Mouse (Mus musculus): ENCODE data around the gene Gm20403. TPM values are rescaled to one million over a fixed set of nuclear protein-coding genes. Genes with fewer than 3 reads are reported as not detected.
"Not testable (repeated sequence)": the region's sequence is repeated elsewhere in the genome, so short reads cannot be mapped to it uniquely, and the experiment has no call there.

Gene Gm20403
- not detected for total RNA-seq (2018; cell fraction: chromatin; rRNA removed)
- not detected for total RNA-seq (2018; cell fraction: cytosol; rRNA removed)
- not detected for total RNA-seq (2018; cell fraction: nucleus; rRNA removed)
- polyA plus RNA-seq (2018) = not detected in 3 replicates

DNA sequence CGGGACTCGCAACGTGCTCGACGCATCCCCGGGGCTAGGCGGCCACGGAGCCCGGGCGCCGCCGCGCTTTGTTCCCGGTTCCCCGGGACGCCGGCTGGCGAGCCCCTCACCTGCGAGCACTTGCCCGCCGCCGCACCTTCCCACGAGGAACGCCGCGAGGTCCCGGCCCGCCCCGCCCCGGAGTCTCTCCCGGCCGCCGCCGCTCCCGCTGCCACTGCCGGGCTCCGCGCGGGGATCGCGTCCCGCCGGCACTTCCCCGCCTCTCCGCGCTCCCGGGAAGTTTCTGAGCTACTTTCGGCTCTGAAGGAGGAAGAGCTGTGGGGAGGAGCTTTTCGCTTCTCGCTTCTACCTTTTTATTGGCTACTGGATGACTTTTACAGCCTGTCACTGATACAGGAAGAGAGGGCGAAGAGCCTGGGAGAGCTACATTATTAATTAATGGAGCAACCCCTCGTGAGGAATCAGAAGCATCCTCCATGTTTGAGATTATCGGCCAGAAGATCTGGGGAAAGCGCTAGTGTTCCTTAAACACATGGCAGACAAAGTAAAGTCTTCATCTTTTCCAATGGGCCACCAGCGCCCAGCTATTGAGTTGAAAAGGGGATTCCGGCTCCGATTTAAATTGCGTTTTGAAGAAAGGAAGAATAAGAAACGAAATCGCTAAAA is at the start of gene Gm20403:
Gene Gm20403 (minus strand): TSS at position 478 of the 666 bp plus-strand sequence.
- peak within 1 kb of the TSS; percentile 60 for H3K4me3 ChIP-seq (ENCODE audit: inconsistent target)
- under 1% methylated on average over 48 of the region's 60 CpGs for WGBS (ENCODE audit: missing documents)
- no peaks in the 10 kb centered on the region for H3K36me3 ChIP-seq (ENCODE audit: inconsistent target)
- H3K27ac ChIP-seq = peak within 1 kb of the TSS; percentile 78
- peaks cover 37% of the 10 kb centered on the region for H3K79me2 ChIP-seq (ENCODE audit: inconsistent target)

DNA sequence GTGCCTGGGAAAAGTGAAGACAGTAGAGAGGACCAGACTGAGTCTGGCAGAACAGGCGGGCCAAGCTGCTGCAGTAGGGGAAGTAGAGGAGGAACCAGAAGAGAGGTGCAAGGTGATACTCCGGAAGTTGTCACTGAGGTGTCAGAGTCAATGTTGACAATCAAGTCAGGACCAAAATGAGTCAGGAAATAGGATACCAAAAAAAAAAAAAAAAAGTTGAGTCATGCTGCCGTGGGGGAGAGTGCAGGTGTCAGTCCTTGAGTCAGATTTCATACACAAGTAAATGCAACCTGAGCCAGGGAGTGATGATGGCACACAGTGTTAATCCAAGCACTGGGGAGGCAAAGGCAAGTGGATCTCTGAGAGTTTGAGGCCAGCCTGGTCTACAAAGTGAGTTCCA is 40.8 kb upstream of the Gm20403 start:
- no peak overlapping the region for H3K4me3 ChIP-seq (ENCODE audit: inconsistent target)
- H3K36me3 ChIP-seq (ENCODE audit: inconsistent target) = no peaks in the 10 kb centered on the region
- H3K79me2 ChIP-seq (ENCODE audit: inconsistent target) = no peaks in the 10 kb centered on the region
- 21% methylated on average over 3 of the region's 3 CpGs for WGBS (ENCODE audit: missing documents)
- H3K27ac ChIP-seq = no peak overlapping the region

DNA sequence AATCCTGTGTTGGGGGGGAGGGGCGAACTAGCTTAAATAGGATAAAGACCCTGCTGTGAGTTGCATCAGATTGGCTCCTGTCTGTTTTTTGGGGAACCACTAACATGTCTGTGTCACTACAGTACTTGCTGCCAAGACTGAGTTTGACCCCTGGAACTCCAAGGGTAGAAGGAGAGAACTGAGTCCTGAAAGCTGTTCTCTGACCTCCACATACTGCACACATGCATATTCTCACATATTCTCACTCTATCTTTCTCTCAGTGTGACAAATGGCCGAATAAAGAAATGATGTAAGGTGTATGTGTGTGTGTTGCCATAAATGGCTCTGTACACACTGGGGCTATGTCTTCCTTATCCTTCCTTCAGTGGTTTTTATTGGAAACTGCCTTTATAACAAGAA is 37.0 kb upstream of the Gm20403 start:
- H3K27ac ChIP-seq = no peak overlapping the region
- H3K79me2 ChIP-seq (ENCODE audit: inconsistent target) = no peaks in the 10 kb centered on the region
- H3K4me3 ChIP-seq (ENCODE audit: inconsistent target) = no peak overlapping the region
- WGBS (ENCODE audit: missing documents) = 89% methylated on average over 2 of the region's 2 CpGs
- no peaks in the 10 kb centered on the region for H3K36me3 ChIP-seq (ENCODE audit: inconsistent target)

DNA sequence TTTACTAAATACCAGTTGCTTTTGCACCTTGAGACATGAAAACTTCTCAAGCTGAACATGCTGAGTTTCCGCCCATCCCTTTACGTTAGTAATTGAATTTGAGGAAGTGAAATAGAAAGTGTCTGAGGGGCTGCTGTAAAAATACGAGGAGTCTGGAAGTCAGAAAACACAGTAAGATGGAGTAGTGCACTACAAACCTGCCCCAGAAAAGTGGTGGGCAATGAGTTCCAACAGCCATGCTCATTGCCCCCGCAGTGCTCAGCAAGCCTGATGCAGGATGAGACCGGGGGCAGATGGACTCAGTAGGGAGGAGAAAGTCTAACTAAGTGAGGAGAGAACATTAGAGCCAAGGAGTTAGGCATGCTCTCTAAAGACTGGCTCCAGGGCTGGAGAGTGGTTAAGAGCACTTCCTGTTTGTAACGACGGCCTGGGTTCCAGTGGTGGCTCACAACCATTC is 33.1 kb upstream of the Gm20403 start:
- Histone ChIP-seq H3K27ac (peak overlapping the region; percentile 90), H3K79me2 (ENCODE audit: inconsistent target) (no peaks in the 10 kb centered on the region), H3K36me3 (ENCODE audit: inconsistent target) (no peaks in the 10 kb centered on the region), H3K4me3 (ENCODE audit: inconsistent target) (0 out of 2 replicates have a peak overlapping the region, but pooled peaks have one; percentile 7)
- 12% methylated on average over 7 of the region's 7 CpGs for WGBS (ENCODE audit: missing documents)

DNA sequence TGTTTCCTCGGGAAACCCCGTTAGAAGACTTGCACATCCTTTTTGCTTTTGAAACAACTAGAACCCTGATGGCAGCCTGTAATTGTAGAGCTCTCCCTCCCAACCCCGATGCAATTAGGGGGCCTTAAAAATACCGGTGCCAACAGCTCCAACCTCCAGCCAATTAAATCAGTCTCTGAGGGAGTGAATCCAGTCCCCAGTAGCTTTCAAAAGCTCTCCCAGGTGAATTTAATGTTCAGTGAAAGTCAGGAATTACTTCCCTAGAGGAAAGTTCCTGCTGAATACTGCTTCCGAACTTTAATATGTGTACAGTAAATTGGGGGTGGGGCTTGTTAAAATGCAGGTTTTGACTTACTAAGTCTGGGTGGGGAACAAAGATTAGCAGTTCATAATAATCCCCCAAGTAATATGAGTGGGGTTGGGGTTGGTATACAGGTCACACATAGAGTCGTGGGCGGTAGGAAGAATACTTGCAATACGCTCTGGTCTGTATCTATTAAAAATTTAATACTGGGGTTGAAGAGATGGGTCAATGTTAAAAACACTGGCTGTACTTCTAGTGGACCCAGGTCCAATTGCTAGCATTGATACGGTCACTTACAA is 30.9 kb upstream of the Gm20403 start:
- H3K79me2 ChIP-seq (ENCODE audit: inconsistent target) = no peaks in the 10 kb centered on the region
- no peak overlapping the region for H3K4me3 ChIP-seq (ENCODE audit: inconsistent target)
- H3K36me3 ChIP-seq (ENCODE audit: inconsistent target) = no peaks in the 10 kb centered on the region
- WGBS (ENCODE audit: missing documents) = 66% methylated on average over 9 of the region's 9 CpGs
- H3K27ac ChIP-seq = no peak overlapping the region

DNA sequence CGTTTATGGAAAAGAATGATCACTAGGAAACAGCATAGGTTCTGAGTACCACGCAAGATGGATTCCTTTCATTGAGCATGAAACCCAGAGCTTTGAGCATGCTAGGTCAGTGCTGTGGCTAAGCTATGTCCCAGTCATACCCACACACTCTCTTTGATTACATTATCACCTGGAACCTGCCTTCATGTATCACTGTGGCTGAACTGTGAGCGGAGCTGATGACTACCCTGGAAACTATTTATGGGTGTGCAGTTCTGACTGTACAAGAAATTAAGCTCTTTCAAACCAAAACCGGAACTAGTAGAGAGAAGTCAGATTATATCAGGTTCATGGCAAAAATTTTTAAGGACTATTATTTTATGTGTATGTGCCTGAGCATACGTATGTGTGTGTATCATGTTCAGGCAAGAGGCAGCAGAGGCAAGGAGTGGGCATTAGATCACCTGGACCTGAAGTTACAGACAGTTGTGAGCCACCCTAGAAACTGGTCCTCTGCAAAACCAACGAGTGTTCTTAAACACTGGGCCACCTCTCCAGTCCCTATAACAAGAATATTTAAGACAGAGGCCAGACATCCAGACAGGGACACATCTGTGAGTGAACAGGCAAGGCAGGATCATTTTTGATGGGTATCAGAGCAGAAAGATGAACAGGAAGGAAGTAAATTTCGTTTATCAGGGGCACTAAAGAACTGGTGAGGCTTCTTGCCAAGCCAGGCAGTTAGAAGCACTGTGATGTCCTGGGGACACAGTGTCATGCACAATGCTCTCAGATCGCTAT is 30.2 kb upstream of the Gm20403 start:
- no peak overlapping the region for H3K27ac ChIP-seq
- 35% methylated on average over 8 of the region's 8 CpGs for WGBS (ENCODE audit: missing documents)
- H3K36me3 ChIP-seq (ENCODE audit: inconsistent target) = no peaks in the 10 kb centered on the region
- H3K79me2 ChIP-seq (ENCODE audit: inconsistent target) = no peaks in the 10 kb centered on the region
- no peak overlapping the region for H3K4me3 ChIP-seq (ENCODE audit: inconsistent target)

DNA sequence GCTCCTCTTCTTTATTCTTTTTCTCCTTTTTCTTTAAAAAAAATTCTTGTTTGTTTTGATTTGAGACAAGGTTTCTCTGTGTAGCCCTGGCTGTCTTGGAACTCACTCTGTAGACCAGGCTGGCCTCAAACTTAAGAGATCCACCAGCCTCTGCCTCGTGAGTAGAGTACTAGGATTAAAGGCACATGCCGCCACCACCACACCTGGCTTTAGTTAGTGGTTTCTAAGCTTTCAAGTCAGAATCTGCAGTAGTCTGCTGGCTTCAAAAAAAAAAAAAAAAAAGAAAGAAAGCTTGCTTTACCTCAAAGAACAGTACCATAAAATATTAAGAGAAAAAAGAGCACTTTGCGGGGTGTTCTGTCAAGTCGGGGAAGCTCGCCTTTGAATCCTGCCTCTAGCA is 29.1 kb upstream of the Gm20403 start:
- WGBS (ENCODE audit: missing documents) = 92% methylated on average over 5 of the region's 5 CpGs
- H3K79me2 ChIP-seq (ENCODE audit: inconsistent target) = no peaks in the 10 kb centered on the region
- H3K27ac ChIP-seq = no peak overlapping the region
- H3K4me3 ChIP-seq (ENCODE audit: inconsistent target) = no peak overlapping the region
- H3K36me3 ChIP-seq (ENCODE audit: inconsistent target) = no peaks in the 10 kb centered on the region

DNA sequence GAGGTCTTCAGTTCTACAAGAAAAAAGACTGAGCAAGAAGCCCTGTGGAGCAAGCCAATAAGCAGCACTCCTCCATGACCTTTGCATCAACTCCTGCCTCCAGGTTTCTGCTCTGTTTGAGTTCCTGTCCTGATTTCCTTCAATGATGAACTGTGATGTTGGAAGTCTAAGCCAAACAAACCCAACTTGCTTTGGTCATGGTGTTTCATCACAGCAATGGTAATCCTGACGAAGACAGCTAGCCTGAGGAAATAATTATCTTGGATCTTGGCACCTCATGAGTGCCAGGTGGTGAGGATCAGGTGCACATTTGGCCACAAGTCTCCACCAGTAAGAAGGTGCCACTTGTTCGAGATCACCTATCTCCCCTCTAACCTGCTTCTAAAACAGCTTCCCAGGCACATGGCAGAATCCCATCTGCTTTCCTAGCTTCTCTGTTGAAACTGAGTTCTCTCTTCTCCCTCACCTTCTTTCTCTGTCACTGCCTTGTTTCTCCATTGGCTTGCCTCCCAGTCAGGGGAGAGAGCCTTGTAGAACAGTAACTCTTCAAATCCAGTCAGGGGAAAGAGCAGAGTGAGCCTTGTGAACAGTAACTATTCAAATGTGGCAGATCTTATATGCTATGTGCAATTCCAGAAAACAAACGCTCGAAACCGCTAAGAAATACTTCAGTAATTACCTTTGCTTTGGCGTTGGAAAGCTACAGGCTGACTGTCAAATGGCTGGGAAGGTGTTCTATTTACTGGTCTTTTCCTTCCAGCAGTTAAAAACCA is 27.5 kb upstream of the Gm20403 start, which contains the start of gene Baz1a:
Gene Baz1a (minus strand): TSS at position 723 of the 773 bp plus-strand sequence.
- WGBS (ENCODE audit: missing documents) = 93% methylated on average over 6 of the region's 6 CpGs
- Histone ChIP-seq H3K36me3 (ENCODE audit: inconsistent target) (no peaks in the 10 kb centered on the region), H3K79me2 (ENCODE audit: inconsistent target) (no peaks in the 10 kb centered on the region), H3K27ac (no peak within 1 kb of the TSS), H3K4me3 (ENCODE audit: inconsistent target) (no peak within 1 kb of the TSS)

DNA sequence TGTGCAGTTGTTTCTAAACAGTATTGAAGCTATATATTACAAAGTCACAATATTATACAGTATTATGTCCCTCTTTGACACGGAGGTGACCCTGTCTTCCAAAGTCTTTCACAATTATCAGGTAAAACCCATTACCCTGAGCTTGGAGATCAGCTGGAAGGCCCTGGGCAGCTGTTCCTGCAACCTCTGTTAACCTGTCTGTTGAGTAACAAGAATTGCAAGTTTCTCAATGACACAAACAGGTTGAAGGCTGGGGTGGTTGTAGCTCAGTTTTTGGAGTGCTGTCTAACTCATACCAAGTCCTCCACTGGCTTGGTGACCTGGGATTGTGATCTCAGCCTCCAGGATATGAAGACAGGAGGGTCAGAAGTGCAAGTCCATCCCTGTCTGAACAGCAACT is 26.7 kb upstream of the Gm20403 start:
- Histone ChIP-seq H3K4me3 (ENCODE audit: inconsistent target) (no peak overlapping the region), H3K79me2 (ENCODE audit: inconsistent target) (no peaks in the 10 kb centered on the region), H3K27ac (no peak overlapping the region), H3K36me3 (ENCODE audit: inconsistent target) (no peaks in the 10 kb centered on the region)
- WGBS (ENCODE audit: missing documents) = 91% methylated on average over 1 of the region's 1 CpGs

DNA sequence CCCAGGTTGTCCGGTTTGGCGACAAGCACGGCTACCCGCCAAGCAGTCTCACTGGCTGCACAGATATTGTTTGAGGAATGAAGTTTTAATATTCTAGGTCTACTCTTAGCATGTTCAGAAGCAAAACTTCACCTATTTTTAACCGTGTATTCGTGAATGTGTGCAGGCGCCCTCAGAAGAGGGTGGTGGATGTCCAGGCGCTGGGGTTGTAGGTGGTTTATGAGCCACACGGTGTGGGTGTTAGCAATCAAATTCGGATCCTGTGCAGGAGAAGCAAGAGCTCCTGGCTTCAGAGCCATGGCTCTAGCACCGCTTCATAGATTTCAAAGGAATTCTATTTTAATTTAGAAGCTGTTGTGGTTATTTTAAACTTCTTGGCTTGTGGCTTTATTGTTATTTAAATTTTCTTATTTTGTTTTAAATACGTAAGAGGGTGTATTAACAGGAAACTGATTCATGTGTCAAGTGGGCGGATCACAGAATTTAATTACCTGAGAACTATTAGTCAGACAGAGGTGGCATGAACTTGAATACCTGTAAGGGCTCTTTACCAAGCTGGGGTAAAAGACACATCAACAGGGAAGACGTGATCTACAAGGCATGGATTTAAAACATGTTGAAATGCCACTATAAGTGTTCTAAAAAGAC is 21.2 kb upstream of the Gm20403 start:
- no peak overlapping the region for H3K4me3 ChIP-seq (ENCODE audit: inconsistent target)
- no peak overlapping the region for H3K27ac ChIP-seq
- no peaks in the 10 kb centered on the region for H3K36me3 ChIP-seq (ENCODE audit: inconsistent target)
- WGBS (ENCODE audit: missing documents) = 95% methylated on average over 9 of the region's 14 CpGs
- no peaks in the 10 kb centered on the region for H3K79me2 ChIP-seq (ENCODE audit: inconsistent target)

DNA sequence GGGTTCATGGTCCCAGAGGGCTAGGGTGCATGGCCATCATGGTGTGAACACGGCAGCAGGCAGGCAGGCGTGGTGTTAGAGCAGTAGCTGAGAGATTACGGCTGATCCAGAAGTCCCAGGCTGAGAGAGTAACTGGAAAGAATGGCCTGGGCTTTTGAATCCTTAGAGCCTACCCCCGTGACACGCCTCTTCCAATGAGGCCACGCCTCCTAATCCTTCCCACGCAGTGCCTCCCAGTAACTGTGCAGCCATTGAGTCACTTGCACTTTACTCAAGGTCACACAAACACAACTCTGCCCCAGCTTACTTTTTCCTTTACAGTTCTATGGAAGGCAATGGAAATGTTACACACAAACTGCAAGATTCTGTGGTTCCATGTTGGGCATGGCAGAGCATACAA is 19.7 kb upstream of the Gm20403 start:
- no peaks in the 10 kb centered on the region for H3K79me2 ChIP-seq (ENCODE audit: inconsistent target)
- WGBS (ENCODE audit: missing documents) = 96% methylated on average over 7 of the region's 7 CpGs
- H3K27ac ChIP-seq = no peak overlapping the region
- H3K36me3 ChIP-seq (ENCODE audit: inconsistent target) = no peaks in the 10 kb centered on the region
- H3K4me3 ChIP-seq (ENCODE audit: inconsistent target) = no peak overlapping the region

DNA sequence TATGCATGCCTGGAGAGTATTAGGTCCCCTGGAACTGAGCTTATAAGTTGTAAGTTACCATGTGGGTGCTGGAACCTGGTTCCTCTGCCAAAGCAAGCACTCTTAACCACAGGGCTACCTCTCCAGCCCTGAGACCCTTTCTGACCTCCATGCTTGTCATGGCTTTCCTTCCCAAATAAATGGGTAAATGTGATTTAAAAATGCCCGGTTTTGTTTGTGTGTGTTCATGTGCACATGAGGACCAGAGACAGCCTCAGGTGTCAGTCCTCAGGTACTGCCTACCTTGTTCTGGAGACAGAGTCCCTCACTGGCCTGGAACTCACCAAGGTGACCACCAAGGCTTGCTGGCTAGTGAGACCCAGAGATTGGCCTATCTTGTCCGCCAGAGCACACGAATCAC is 18.1 kb upstream of the Gm20403 start:
- WGBS (ENCODE audit: missing documents) = 88% methylated on average over 3 of the region's 3 CpGs
- no peaks in the 10 kb centered on the region for H3K36me3 ChIP-seq (ENCODE audit: inconsistent target)
- H3K79me2 ChIP-seq (ENCODE audit: inconsistent target) = no peaks in the 10 kb centered on the region
- no peak overlapping the region for H3K27ac ChIP-seq
- no peak overlapping the region for H3K4me3 ChIP-seq (ENCODE audit: inconsistent target)

DNA sequence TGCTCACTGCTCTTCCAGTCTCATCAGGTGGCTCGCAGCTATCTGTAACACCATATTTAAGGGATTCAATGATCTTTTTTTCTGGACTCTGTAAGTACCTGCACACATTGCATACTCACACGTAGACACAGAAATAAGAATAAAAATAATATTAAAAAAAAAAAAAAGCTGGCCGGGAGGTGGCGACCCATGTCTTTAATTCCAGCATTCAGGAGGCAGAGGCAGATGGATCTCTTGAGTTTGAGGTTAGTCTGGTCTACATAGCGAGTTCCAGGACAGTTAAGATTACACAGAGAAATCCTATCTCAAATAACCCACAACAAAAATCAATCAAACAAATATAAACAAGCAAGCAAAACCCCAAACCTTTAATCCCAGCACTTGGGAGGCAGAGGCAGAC is 17.5 kb upstream of the Gm20403 start:
- H3K36me3 ChIP-seq (ENCODE audit: inconsistent target) = no peaks in the 10 kb centered on the region
- 96% methylated on average over 5 of the region's 5 CpGs for WGBS (ENCODE audit: missing documents)
- no peak overlapping the region for H3K27ac ChIP-seq
- no peak overlapping the region for H3K4me3 ChIP-seq (ENCODE audit: inconsistent target)
- H3K79me2 ChIP-seq (ENCODE audit: inconsistent target) = no peaks in the 10 kb centered on the region

DNA sequence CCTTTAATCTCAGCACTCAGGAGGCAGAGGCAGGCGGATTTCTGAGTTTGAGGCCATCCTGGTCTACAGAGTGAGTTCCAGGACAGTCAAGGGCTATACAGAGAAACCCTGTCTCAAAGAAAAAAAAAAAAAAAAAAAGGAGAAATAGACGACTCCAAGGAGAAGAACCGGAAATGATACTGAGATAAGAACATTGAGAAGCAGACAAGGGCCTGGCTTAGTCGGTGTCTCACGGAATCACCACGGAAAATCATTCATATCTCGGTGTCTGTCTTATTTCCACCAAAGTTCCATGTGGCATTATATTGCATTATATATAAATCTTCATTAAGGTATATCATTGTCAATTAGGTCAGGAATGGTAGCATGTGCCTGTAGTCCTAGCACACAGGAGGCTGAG is 16.2 kb upstream of the Gm20403 start:
- H3K4me3 ChIP-seq (ENCODE audit: inconsistent target); H3K36me3 ChIP-seq (ENCODE audit: inconsistent target); H3K27ac ChIP-seq; H3K79me2 ChIP-seq (ENCODE audit: inconsistent target): not testable (repeated sequence)
- 68% methylated on average over 7 of the region's 7 CpGs for WGBS (ENCODE audit: missing documents)
